Mouse (Mus musculus) gastrocnemius, adult 2 months (tissue): ENCODE results near the gene Syf2. TPM values are rescaled to one million over a fixed set of nuclear protein-coding genes. Genes with fewer than 3 reads are reported as not detected.
A peak's percentile ranks its signal among the peaks of the same experiment; 100 is the strongest.
"Not testable (repeated sequence)": the region's sequence is repeated elsewhere in the genome, so short reads cannot be mapped to it uniquely, and the experiment has no call there.

Experiments used
- DNase-seq: peaks from one replicate; pipeline ENCODE4 v3.0.0; 2022
- H3K27ac ChIP-seq: fragments of 200-600 bp; 2 replicates; pipeline ENCODE4 v1.8.1; 2022; ENCODE audit warnings: mild to moderate bottlenecking
- H3K4me3 ChIP-seq: fragments of 200-600 bp; 2 replicates; pipeline ENCODE4 v1.8.1; 2022; ENCODE audit warnings: mild to moderate bottlenecking, moderate library complexity
- CTCF ChIP-seq: fragments of 200-600 bp; IDR thresholded peaks from 2 replicates; pipeline ENCODE4 v1.8.1; 2022; ENCODE audit warnings: antibody characterized with exemption, mild to moderate bottlenecking, moderate library complexity
- intact Hi-C: fragments of 180-260 bp; cut with DNase I; formaldehyde crosslinking; loops from one replicate; pipeline ENCODE4 v1.15.1; 2025
- long read RNA-seq, 2 experiments: library from polyadenylated mRNA; stranded (forward); transcript quantifications; one replicate each; pipeline ENCODE4 v2.0.0; 2021
- total RNA-seq, 2 experiments: library from RNA; stranded (reverse); gene quantifications; 2 replicates each; pipeline ENCODE4 v1.2.3; 2021

Gene Syf2
- total RNA-seq, result 10 to 100 TPM; 39.5 to 40.9 TPM
- long read RNA-seq, experiment 1, transcript Syf2-201 (7 exons, 1,369 nt), result major isoform, 31 of 36 reads
- long read RNA-seq, experiment 1, partial matches to known transcripts, result 4 of 36 reads
- long read RNA-seq, experiment 1, other reads (novel, unspliced or antisense), result 1 of 36 reads
- long read RNA-seq, experiment 2, transcript Syf2-201 (7 exons, 1,369 nt), result major isoform, 45 of 49 reads
- long read RNA-seq, experiment 2, partial matches to known transcripts, result 3 of 49 reads
- long read RNA-seq, experiment 2, other reads (novel, unspliced or antisense), result 1 of 49 reads

- intact Hi-C loops, result no loop called here
- no peak for TF ChIP-seq CTCF
- DNase-seq, result peak; percentile 97
- peak within 1 kb of the TSS; percentile 93 for H3K27ac ChIP-seq
- H3K4me3 ChIP-seq, result peak within 1 kb of the TSS; percentile 93
These were observed at the start of gene Syf2 for GRCm38 (mm10) chr4:134930684-134931481. TSS of gene Syf2 (plus strand) at chr4:134930898.

GRCm38 (mm10) chr4:134883266-134883665, 47.4 kb upstream of the Syf2 start:
- H3K27ac ChIP-seq, result no peak overlapping the region

GRCm38 (mm10) chr4:134883808-134884207, 46.9 kb upstream of the Syf2 start:
- no peak for DNase-seq
- TF ChIP-seq CTCF, result no peak
- Histone ChIP-seq H3K4me3 (no peak overlapping the region), H3K27ac (no peak overlapping the region)
- intact Hi-C loops, result loop anchor here (2.0 kb wide), 1 partner anchor 341 kb away; no protein-coding TSS in a partner anchor

More at GRCm38 (mm10) chr4:134883266-134883665, 47.4 kb upstream of the Syf2 start:
- DNase-seq, result peak; percentile 39
- TF ChIP-seq CTCF, result peak; percentile 74
- intact Hi-C loops, result loop anchor here (2.0 kb wide), 1 partner anchor 340 kb away; no protein-coding TSS in a partner anchor
- no peak overlapping the region for H3K4me3 ChIP-seq

- intact Hi-C loops, result no loop called here
- H3K27ac ChIP-seq, result no peak overlapping the region
- DNase-seq, result no peak
- H3K4me3 ChIP-seq, result no peak overlapping the region
- no peak for TF ChIP-seq CTCF
These were observed 46.3 kb upstream of the Syf2 start for GRCm38 (mm10) chr4:134884364-134884763.

GRCm38 (mm10) chr4:134892096-134892495, 38.6 kb upstream of the Syf2 start:
- H3K4me3 ChIP-seq, result no peak overlapping the region
- intact Hi-C loops, result no loop called here
- peak; percentile 66 for DNase-seq
- TF ChIP-seq CTCF, result peak; percentile 83
- no peak overlapping the region for H3K27ac ChIP-seq

- intact Hi-C loops, result no loop called here
- DNase-seq, result no peak
- no peak for TF ChIP-seq CTCF
- no peak overlapping the region for H3K27ac ChIP-seq
- no peak overlapping the region for H3K4me3 ChIP-seq
These were observed 33.4 kb upstream of the Syf2 start for GRCm38 (mm10) chr4:134897256-134897655.

- TF ChIP-seq CTCF, result no peak
These were observed 29.6 kb upstream of the Syf2 start for GRCm38 (mm10) chr4:134901126-134901525.

GRCm38 (mm10) chr4:134903046-134903445, 27.7 kb upstream of the Syf2 start:
- no peak for DNase-seq
- intact Hi-C loops, result no loop called here
- TF ChIP-seq CTCF, result no peak
- H3K4me3 ChIP-seq, result no peak overlapping the region
- no peak overlapping the region for H3K27ac ChIP-seq

More at GRCm38 (mm10) chr4:134901126-134901525, 29.6 kb upstream of the Syf2 start:
- intact Hi-C loops, result no loop called here
- DNase-seq, result no peak
- Histone ChIP-seq H3K4me3 (no peak overlapping the region), H3K27ac (no peak overlapping the region)

GRCm38 (mm10) chr4:134911406-134911805, 19.3 kb upstream of the Syf2 start:
- intact Hi-C loops, H3K4me3 ChIP-seq, H3K27ac ChIP-seq, DNase-seq: not testable (repeated sequence)

- peak; percentile 80 for DNase-seq
These were observed 17.3 kb upstream of the Syf2 start for GRCm38 (mm10) chr4:134913413-134913812.

GRCm38 (mm10) chr4:134914122-134914863, 16.4 kb upstream of the Syf2 start:
- no peak for TF ChIP-seq CTCF
- intact Hi-C loops, result no loop called here
- DNase-seq, result no peak
- H3K27ac ChIP-seq, result peak overlapping the region; percentile 97
- H3K4me3 ChIP-seq, result peak overlapping the region; percentile 93

More at GRCm38 (mm10) chr4:134913413-134913812, 17.3 kb upstream of the Syf2 start:
- H3K4me3 ChIP-seq, result peak overlapping the region; percentile 93
- peak; percentile 90 for TF ChIP-seq CTCF
- H3K27ac ChIP-seq, result peak overlapping the region; percentile 97
- intact Hi-C loops, result no loop called here

- Histone ChIP-seq H3K4me3 (peak within 1 kb of the TSS; percentile 93), H3K27ac (peak within 1 kb of the TSS; percentile 97)
- peak; percentile 96 for DNase-seq
- no peak for TF ChIP-seq CTCF
- intact Hi-C loops, result no loop called here
These were observed 15.9 kb upstream of the Syf2 start, which contains the start of gene Tmem50a for GRCm38 (mm10) chr4:134914864-134915209. TSS of gene Tmem50a (minus strand) at chr4:134915024.
